Mouse (Mus musculus) WW6 (cell line): ENCODE results near the gene Asic4.

Experiments
- DNase-seq: peaks from one replicate; pipeline ENCODE4 v3.0.0-alpha.2; 2013; ENCODE audit warnings: low read depth, low spot score

Gene Asic4

DNA sequence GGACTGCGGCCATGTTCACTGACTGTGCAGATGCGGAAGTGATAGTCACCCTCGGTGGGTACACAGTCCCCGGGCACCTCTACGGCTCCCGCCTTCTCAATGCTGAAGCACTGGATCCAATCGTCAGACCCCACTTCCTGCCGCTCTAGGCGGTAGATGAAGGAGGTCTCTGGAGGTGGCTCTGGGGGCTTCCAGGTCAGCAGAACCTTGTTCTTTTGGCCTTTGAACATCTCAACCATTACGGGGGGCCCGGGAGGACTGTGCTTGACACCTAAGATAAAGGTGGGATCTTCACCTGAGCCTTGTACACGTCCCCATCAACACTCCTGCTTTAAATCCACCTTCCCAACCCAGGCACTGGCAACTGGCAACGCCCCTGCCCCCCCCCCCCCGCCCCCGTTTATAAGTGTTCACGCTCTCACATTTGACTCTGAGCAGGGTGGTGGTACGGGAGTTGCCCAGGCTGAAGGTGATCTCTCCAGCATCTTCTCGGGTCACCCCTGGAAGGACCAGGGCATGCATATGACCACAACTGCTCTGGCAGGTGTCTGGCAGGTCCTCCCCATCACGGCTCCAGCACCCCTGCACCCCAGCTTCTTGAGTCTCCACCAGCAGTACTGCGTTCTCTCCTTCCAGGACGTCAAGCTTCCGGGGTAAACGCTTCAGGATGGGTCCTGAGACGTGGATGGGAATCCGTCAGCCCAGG, 52.9 kb downstream of the Asic4 start:
- no peak for DNase-seq

DNA sequence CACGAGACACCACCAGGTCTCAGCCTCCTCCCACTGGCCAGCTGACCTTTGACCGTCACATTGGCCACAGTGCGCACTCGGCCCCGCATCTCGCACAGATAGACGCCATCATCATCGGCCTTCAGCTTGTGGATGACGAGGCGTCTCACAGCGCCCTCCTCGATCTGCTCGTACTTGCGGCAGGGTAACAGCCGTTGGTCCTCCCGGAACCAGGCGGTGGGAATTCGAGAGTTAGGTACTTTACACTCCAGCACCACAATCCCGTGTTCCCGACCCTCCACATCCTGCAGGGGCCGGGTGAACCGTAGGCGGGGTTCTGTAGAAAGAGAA, 53.4 kb downstream of the Asic4 start:
- no peak for DNase-seq

DNA sequence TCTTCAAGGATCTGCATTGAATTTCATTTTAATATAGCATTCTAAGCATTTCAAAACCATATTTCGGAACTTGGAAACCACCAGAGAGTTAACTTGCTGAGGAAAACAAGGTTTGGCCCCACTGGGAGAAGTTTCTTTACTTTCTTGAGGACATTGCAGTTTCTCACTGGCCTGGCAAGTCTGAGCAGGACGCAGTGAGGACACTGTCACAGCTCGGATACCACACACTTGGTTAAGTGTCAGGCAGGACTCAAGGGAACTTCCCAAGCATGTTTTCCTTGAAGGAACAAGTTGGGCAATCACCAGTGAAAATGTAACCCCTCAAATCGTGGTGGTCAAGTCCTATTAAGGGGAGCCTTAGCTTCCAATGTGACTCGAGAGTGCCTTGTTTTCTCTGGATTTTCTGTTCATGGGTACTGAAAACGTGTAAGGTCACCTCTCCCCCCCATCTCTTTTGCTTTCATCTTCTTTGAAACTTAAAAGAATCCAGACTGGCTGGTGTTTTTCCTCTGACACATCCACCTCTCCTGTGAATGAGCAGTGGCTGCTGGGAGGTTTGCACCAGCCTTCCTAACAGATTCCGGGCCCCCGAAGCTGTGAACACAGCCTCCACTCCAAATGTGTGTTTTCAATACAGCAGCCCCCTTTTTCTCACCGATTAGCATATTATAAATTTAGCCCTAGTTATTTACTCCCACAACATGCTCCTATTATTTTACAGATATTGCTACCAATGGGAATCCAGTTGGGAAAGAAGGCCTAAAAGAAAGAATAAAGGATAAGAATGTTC, 54.2 kb downstream of the Asic4 start:
- DNase-seq, result no peak

DNA sequence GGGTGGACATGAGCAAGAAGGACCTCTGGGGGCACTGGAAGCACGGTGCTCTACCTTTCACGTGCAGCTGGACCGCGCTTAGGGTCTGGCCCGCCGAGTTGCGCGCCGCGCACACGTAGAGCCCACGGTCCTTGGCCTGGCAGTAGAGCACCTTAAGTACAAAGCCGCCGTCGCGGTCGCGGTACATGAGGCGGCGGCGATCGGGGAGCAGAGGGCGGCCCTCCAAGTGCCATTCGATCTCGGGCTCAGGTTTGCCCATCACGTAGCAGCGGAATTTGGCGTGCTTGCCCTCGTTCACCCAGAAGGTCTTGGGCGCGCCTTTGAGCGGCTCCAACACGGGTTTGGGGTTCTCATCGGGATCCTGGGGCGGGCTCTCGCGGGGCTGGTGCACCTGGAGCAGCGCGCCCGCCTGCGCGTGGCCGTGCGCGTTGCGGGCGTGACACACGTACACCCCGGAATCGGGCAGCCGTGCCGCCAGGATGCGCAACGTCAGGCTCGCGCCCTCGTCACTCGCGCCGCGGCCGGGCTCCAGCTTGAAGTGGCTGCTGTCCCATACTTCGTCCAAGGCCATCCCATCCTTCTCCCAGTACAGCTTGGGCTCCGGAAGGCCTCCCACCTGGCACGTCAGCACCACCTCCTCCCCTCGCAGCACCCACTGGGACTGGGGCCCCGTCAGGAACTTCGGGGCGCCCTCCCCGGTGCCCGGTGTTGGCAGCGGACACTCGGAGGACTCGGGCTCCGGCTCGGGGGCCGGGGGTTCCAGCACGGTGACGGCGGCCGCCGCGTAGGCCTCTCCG, 55.1 kb downstream of the Asic4 start:
- no peak for DNase-seq

DNA sequence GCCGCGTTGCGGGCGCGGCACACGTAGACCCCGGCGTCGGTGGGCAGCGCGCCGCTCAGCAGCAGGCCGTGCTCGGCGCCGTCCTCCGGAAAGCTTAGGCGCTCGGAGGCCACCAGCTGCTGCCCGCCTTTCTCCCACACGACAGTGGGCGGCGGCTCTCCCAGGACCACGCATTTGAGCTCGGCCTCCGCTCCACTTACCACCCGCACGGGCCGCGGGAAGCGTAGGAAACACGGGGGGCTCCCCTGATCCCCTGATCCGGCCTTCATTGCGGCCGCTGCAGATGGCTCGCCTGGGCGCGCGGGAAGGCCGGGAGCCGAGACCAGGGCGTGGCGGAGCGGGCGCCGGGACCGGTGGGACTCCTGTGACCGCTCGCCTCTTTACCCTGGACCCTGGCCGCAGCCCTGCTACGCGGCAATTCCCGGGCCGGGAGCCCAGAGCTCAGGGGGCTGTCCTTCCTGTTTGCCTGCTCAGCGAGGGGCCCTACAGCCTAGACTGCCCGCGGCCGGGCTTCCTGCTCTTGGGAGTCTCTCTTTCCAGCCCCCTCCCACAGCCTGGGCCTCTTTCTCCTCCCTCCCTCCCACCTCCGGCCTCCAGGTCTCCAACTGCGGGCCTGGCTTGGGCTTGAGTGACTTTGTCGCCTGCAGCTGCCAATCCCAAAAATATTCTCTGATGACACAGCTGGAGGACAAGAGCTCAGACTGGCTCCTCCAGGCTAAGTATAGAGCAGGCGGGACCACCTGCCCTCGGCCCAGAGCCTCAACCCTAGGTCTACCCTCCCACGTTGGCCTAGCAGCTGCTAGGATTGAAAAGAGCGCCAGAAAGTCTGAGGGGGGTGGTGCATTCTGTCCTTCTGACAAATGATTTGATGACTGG, 56.0 kb downstream of the Asic4 start, which contains the start of gene Obsl1:
Gene Obsl1, minus strand, starts transcription at position 497 of the 876 bp plus-strand sequence.
- no peak for DNase-seq

DNA sequence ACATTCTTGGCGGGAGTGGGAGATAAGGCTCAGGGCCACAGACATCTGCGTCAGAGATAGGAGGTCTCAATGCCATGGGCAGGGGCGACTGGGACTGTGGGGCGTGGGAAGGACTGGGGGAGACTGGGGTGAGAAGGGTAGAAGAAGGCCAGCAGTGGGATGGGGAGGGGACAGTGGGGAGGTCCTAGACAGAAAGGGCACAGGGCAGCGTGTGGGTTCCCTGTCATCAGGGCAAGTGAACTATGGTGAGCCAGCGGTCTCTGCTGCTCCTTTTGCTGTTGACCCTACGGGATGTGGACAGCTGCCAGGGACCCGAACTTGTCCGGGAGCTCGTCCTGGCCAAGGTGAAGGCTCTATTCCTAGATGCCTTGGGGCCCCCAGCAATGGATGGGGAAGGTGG, 56.8 kb downstream of the Asic4 start, which contains the start of gene Inha:
Gene Inha, plus strand, starts transcription at position 72 of the 400 bp plus-strand sequence.
- DNase-seq, result no peak

DNA sequence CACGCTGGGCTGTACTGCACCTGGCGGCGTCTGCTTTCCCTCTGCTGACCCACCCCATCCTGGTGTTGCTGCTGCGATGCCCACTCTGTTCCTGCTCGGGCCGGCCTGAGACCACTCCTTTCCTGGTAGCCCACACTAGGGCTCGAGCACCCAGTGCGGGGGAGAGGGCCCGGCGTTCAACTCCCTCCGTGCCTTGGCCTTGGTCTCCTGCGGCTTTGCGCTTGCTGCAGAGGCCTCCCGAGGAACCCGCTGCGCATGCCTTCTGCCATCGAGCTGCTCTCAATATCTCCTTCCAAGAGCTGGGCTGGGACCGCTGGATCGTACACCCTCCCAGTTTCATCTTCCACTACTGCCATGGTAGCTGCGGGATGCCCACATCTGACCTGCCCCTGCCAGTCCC, 59.4 kb downstream of the Asic4 start:
- no peak for DNase-seq

DNA sequence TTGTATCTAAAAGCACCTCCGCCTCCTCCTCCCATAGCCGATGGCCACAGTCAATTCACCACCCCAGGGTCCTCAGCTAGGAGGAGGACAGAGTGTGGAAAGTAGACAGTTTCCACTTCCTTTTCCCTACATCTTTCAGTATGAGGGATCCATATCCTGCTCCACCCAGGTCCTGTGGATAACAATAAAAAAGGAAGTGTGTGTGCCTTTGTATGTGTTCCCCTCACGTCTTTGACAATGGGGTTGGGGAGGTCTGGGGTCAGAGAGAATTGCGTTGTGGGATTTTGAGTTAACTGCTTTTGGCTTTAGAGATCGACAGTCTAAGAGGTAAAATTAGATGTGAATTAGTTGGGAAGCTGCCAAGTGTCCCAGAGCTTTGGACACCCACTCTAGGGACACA, 59.9 kb downstream of the Asic4 start:
- DNase-seq, result no peak

DNA sequence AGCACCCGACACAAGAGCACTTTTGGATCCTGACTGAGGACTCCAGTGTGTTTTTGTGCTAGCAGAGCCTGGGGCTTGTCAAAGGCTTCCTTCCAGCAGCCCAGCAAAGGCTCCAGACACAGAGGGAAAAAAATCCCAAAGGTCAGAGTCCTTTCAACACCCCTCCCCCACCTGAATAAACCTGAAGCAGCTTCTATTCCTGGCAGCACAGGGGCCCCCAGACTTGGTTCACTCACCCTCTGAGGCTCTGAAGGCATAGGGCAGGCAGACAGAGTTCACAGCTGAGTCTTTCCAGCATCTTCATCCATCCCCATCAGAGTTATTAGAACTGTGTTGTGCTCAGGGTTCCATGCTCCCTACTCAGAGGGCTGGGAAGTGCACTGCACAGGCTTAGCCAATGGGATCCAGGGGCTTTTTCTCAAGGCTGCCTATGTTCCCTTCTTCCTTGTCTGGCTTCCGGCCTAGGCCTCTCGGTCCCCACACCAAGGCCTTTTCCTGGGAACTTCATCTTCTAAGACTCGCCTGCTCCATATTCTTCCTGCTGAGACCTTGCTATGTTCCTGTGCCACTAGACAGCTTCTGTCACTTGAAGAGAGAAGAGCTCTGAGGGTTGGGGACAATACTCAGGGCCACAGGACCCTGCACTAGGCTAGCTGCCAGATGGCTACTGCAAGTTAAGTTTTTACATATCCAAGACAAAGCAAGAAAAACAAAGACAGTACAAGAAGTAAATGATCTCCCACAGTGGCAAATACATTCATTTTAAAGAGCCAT, 61.4 kb downstream of the Asic4 start:
- DNase-seq, result no peak

DNA sequence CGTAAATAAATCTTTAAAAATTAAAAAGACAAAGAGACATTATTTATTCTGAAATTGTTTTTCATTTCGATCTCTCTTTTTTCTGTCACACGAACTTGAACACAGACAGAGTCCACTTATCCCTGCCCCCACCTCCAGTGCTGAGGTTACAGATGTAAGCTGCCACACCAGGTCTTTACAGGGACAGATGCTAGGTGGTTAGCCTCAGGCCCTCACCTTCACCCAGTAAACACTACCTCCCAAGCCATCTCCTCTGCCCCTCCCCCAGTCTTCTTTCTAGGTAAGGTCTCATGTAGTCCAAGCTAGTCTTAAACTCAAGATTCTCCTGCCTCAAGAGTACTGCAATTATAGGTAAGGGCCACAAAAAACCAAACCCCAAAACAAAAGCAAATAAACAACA, 62.3 kb downstream of the Asic4 start:
- no peak for DNase-seq

DNA sequence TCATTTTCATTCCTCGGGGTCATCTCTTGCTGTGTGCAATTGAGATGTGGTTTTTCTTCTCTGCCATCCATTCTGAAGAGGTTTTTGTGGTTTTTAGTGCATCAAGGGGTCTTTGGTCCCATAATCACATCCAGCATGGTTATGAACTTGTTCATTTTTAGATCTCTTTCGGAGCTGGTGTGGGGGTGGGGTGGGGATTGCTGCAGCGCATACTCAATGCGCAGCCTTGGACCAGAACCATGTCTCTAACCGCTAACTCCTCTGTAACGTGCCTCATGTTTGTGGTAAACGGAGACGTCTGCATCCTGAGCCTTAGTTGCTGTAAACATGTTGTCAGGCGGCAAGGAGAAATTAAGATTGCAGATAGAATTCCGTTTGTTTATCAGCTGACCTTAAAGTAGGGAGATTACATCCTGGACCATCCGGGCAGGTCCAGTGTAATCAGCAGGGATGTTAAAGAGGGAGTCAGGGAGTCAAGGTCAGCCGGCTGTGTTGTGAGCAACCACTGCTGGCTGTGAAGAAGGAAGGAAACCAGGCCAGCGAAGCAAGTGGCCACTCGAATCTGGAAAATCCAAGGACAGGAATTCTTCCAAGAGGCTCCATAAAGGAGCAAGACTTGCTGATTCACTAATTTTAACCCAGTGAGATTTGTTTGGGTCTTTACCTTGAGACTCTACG, 66.6 kb downstream of the Asic4 start:
- DNase-seq, result no peak

DNA sequence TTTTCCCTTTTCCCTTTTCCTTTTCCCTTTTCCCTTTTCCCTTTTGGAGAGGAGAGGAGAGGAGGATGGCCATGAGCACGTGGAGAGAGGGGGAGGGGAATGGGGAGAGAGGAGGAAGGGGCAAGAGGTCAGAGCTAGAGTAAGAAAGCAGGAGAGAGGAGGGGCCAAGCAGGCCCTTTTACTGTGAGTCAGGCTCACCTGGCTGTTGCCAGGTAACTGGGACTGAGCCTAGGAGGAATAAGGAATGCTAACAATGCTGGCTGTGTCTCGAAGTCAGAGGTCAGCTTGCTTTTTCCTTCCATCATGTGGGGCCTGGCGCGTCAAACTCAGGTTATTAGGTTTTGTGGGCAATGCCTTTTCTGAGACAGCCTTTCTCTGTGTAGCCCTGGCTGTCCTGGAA, 67.7 kb downstream of the Asic4 start:
- no peak for DNase-seq

DNA sequence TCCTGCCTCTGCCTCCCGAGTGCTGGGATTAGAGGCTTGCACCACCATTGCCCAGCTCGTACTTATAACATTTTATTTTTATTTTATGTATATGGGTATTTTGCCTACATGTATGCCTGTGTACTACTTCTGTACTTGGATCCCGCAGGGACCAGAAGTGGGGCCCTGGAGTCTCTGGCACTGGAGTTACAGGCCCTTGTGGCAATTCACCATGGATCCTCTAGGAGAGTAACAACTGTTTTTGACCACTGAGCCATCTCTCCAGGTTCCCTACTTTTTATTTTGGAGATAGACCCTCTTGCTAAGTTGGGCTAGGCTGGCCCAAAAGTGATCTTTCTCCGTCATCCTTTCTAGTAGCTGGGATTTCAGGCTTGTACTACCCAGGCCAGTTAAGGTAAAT, 68.2 kb downstream of the Asic4 start:
- no peak for DNase-seq

DNA sequence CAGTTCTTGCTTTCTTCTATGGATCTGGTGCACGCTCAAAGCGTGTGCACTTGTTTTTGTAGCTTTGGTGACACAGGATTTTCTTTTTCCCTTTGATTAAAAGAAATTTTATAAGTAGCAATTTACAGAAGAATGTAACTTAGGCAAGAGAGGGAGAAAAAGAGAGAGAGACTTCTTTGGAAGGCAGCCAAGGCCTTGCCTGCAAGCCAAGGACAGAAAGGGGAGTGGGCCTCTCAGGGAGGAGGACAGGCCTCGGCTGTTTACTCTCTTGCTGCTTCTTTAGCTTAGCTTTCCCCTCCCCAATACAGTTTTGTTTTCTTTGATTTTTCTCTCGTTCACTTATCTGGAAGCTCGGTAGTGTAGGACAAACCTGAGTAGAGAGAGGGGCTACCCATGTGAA, 69.3 kb downstream of the Asic4 start:
- no peak for DNase-seq

DNA sequence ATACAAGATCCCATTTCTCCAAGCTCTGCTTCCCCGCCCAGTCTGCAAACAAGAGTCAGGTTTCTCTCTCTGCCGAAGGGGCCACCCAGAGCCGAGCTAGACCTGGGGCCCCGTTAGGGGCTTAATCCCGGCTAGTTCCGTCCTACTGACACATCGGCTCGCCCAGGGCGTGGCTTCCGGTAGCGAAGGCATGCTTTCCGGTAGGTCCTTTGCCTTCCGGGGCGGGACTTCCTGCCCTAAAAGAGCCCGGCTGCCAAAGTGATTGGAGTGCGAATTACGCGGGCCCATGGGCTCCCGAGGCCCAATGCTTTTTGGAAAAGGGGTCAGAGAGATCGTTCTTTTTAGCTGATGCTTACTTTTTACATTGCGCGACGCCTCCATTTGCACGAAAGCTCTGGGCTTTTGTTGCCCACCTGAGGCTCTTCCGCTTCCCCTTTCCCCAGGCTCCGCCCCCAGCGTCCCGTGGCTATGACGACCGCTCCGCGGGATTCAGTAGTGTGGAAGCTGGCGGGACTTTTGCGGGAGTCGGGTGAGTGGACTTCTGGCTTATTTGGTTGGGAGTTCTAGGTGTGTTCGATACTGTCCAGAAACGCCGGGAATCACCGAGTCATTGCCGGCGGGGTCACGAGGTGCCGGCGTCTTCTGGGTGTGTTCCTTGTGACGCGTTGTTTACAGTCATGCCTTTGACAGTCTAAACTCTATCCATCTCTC, 71.2 kb downstream of the Asic4 start, which contains the start of gene Stk11ip:
Gene Stk11ip, plus strand, starts transcription at position 209 of the 711 bp plus-strand sequence.
- peak; percentile 74 for DNase-seq
